Mouse (Mus musculus): ENCODE data around the gene Mipep. TPM values are rescaled to one million over a fixed set of nuclear protein-coding genes. Genes with fewer than 3 reads are reported as not detected.

The Mipep gene
- polyA plus RNA-seq, 1 experiment from 2014 or later: 18.3 TPM

Other genes starting within 250 kb of the Mipep start
- 81.7 and 83.0 TPM in 2 replicates for gene Spata13, start 150.6 kb upstream of the Mipep start, polyA plus RNA-seq (2015; fragmentation: Nextera tagmentation; extraction: Ambion mirVana)
- 0.22 and 0.39 TPM in 2 replicates for gene C1qtnf9, start 16.4 kb upstream of the Mipep start, polyA plus RNA-seq (2015; fragmentation: Nextera tagmentation; extraction: Ambion mirVana)

Data from forebrain, embryonic 13.5 days (tissue).